Mouse (Mus musculus) lung, postnatal 36 days (tissue): Measurements from ENCODE around the gene Plekha4.
A peak's percentile ranks its signal among the peaks of the same experiment; 100 is the strongest.

ENCODE experiments used
- DNase-seq: peaks from one replicate; pipeline ENCODE4 v3.0.0; 2022; ENCODE audit warnings: mixed read lengths

Plekha4 gene

DNA sequence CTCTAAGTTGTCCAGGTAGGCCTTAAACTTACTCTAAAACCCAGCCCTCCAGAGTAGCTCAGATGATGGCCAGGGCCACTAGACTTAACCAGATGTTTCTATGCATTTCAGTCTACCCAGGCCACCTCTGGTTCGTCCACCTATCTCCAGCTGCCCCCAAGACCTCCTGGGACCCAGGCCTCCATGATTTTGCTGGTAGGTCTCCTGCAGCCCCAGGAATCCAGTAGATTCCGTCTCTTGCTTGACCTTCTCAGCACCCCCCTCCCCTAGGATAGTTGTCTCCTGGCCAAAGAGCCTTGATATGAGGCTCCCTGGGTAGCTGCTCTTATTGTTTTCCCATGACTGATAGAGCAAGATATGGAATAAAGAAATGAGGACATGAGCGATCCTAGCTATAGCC is 13.0 kb downstream of the Plekha4 start:
- no peak for DNase-seq

DNA sequence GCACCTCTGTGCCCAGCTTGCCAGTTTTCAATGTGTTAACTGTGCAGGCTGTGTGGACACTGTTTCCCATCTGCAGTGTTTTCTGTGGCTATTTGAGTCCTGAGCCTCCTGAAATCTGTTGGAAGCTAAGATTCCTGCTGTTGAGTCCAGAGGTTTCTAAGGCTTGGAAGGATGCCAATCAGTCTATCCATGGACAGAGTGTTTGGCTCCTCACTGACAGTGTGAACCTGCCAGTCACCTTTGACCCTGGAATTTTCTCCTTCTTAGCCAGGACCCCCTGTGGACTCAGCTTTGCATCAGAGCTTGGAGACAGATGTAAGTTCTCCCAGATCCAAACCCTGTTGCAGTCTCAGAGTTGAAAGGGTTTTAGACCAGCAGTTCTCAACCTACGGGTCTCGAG is 14.1 kb downstream of the Plekha4 start:
- no peak for DNase-seq

DNA sequence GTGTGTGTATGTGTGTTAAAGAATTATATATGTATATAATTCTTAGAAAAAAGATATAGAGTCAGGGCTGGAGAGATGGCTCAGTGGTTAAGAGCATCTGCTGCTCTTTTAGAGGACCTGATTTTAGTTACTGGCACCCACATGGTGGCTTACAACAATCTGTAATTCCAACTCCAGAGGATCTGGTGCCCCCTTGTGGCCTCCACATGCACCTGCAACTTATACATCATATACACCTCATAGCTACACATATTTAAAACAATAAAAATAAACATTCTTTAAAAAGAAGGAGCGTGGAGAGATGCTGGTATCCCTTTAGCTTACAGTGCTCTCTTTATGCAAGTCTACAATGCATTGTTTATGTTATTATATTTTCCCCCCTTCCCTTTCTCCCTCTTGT is 18.4 kb downstream of the Plekha4 start:
- DNase-seq: no peak

DNA sequence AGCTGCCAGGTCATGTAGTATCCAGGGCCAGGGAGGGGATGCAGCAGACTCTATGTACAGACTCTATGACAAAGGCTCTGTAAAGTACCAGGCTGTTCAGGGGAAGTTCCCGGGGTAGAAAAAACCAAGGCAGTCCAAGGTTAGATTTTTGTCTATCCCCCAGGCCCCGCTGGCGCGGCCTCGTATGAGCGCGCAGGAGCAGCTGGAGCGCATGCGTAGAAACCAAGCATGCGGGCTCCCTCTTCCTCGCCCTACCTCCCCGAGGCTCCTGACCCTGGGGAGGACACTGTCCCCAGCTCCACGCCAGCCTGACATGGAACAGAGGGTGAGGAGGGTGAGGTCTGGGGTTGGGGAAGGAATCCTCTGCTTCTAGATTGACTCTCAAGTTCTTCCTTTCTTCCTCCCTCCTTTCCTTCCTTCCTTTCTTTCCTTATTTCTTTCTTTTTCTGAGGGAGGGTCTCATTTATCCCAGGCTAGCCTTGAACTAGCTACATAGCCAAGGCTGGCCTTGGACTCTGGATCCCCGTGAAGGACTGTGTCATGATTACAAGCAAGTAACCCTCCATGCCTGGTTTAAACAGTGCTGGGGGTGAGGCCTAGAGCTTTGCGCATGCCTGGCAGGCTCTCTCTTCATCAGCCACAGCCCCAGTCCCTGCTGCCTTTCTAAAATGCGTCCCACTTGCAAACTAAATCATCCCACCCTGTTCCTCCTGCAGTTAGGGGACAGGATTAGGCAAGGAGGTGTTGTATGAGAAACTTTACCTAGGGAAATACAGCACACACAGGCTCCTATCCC is 23.7 kb downstream of the Plekha4 start:
- no peak for DNase-seq

DNA sequence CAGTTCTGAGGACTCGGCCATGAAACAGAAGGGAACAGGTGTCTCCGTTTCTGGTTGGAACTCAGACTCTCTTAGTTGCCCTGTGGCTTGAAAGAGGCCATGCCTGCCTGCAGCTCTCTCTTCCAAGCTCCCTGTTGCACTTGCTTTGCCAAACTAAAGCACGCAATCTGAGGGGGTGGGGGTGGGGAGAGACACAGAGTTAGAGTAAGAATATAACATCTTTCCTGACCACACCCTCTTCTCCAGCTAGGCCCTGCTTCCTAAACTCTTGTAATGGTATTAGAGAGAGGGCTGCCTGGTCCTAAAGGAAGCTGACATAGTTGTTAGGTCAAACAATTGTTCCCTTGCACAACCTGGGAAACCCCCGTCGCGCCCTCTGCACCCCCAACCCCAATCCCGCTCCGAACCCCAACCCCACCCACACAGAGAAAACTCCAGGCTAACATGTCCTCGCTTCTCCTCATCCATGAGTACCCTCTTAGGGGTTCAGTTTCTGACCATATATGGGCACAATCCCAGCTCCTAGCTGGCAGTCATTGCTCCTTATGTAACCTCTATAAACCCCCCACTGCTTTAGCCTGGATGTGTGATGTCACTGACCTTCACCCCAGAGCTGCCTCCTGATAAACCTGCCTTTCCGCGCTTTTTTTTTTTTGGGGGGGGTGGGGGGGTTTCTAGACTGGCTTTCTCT is 24.8 kb downstream of the Plekha4 start:
- no peak for DNase-seq

DNA sequence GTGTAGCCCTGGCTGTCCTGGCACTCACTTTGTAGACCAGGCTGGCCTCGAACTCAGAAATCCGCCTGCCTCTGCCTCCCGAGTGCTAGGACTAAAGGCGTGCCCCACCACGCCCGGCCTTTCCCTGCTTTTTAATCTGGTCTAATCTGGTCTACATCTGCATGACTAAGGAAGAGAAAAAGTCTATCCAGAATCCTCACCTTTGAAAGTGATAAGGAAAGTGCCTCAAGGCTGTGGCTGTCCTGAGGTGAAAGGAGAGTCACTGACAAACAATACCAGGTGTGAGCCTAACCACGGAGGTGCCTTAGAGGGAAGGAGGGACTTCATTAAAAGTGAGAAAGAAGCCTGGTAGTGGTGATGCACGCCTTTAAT is 25.4 kb downstream of the Plekha4 start:
- no peak for DNase-seq

DNA sequence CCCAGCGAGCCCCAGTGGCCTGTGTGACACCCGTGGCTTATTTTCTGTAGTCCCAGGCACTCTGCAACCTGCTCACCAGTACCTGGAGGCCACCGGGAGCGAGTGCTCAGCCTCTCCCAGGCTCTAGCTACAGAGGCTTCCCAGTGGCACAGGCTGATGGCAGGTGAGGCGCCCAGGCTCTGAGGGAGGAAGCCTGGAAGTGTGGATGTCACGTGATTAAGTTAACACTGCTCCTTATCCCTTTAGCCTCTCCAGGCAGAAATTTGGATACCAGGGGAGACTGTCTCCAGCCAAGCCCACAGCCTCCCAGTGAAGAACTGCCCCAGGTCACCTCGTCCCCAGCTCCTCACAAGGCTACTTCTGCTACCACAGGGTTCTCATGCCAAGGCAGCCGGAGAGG is 27.4 kb downstream of the Plekha4 start:
- no peak for DNase-seq

DNA sequence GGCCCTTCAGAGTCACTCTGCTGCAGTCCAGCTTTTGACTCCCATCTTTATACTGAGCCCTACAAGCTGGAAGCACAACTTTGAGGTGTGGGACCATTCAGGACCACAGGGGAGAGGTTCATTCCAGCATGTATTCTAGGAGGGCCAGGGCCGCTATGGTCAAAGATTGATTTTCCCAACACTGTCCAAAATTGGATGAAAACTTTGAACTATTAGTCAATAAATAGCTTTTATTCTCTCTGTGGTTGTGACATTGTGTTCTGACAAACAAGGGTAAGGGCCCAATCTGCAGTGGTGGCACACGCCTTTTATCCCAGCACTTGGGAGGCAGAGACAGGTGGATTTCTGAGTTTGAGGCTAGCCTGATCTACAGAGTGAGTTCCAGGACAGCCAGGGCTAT is 27.9 kb downstream of the Plekha4 start:
- no peak for DNase-seq

DNA sequence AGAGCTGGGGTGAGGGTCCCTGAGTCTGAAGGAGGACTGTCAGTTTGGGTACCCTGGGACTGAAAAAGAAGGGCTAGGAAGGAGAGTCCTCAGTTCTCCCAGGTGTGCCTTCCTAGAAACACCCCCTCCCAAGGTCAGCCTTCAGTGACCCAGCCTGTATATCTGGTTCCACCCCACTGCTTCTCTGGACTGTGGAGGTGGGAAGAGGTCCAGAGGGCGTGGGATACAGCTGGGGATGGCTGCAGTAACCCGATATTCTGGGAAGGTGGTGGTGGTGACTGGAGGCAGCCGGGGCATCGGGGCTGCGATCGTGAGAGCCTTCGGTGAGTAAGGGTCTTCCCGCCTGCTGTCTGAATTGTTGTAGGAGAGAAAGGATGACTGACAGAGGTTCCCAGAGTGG is 28.6 kb downstream of the Plekha4 start, which contains the start of gene Hsd17b14:
Hsd17b14 (plus strand) TSS at position 150 of the 400 bp plus-strand sequence.
- no peak for DNase-seq

DNA sequence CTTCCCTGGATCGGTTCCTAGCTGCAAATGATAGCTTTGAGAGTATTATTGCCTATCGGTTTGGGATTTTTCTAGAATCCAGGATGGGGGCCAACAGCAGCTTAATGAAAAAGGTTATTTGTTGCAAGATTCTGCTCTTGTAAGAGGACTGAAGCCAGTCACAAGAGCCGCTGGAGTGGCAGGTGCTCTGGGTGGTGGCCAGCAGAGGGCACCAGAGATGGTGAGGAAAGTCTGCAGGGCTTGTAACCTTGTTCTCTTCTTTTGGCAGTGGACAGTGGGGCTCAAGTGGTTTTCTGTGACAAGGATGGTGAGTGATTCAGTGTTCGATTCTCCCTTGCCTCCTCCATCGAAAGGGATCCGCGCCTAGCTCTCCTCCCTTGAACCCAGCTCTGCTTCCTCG is 29.7 kb downstream of the Plekha4 start:
- peak; percentile 91 for DNase-seq

DNA sequence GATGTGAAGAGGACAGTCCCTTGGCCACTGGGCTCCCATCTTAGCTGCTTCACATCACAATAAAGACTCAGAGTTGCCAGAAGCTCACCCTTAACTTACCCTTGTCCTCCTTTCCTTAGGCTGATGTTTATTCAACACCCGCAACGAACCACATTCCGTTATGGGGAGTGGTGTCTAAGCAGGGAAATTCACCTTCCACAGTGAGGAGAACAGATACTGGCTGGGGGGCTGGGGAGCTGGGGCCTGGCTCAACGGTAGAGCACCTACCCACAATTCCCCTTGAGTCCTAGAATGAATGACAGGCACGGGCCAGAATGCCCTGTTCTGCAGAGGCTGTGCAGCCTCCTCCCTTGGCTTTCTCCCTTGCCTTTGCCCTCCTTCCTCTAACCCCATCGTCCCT is 32.8 kb downstream of the Plekha4 start:
- DNase-seq: peak; percentile 52

DNA sequence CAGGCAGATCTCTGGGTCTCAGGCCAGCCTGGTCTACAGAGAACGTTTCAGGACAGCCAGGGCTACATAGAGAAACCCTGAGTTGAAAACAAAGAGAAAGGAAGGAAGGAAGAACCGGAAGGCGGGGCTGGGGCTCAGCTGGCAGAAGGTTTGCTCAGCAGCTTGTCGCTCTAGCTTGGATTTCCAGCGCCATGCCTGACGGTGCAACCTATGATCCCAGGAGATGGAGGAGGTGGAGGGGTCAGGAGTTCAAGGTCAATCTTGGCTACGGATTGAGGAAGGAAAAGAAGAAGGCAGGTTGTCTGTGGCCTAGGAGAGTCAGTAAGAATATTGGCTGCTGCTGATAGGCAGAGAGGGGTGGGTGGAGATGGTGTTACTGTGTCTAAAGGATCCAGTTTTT is 34.1 kb downstream of the Plekha4 start:
- DNase-seq: no peak

DNA sequence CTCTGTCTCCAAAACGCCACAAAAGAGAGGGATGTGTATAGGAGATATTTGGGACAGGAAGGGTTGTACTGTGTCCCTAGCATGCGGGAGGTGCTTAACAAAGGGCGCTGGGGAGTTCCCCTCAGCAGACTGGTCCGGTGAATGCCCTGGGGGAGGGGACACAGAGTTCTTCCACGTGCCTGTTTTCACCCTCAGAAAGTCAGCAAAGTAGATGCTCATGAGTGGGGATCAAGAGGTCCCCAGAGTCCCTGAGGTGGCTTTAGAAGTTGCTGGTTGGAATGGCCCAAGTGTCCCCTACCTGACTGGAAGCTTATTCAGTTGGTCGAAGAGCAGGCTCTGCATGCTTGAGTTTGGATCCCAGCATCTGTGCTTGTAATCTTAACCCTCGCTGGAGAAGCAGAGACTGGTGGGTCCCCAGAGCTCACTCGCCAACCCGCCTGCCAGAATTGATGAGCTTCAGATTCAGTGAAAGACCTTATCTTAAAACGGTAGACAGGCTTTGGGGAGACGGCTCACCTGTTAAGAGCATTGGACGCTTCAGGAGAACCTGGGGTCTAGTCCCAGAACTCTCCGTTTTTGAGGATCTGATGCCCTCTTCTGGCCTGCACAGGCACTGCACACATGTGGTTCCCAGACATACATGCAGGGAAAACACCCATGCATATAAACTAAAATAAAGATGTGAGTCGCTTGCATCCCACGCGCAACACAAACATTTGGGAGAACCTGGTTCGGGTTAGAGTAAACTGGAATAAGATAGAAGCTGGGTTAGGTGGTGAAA is 34.9 kb downstream of the Plekha4 start:
- peak; percentile 91 for DNase-seq

DNA sequence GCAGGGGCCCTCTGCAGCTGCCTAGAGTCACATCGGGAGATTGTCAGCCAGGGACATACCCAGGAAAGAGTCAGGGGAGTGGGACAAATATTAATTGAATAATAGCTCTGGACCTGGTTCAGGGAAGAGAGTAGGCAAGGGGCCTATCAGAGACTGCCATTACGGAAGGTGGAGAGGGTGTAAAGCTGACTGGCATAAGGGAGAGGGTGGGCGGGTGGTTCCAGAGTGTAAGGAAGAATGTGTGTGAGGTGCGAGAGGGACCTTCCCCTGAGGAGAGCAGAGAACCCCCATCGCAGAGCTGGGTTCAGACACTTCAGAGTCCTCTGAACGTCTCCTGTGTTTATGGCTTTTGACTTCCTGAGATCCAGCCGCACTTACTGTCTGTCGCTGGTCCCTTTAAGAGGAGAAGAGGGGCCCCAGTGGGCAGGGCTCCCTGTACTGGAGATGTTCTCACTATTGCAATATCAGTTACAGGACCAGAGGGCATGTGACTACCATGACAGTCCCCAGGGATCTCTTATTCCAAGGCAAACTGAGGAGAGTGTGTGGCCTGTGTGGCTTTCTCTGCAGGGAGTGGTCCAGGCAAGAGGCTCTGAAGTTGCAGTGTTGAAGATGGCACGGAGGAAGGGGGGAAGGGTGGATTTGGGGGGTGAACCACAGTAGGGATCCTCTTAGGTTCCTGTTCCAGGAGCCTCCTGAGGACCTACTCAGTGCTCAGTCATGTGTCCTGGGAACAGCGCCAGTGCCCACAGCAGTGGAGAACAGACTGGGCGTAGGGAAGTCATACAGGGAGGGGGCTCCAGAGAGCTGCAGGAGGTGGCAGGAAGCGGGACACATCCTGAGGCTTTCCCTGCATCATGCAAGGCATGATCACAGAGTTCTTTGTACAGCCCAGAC is 35.7 kb downstream of the Plekha4 start:
- DNase-seq: peak; percentile 36

DNA sequence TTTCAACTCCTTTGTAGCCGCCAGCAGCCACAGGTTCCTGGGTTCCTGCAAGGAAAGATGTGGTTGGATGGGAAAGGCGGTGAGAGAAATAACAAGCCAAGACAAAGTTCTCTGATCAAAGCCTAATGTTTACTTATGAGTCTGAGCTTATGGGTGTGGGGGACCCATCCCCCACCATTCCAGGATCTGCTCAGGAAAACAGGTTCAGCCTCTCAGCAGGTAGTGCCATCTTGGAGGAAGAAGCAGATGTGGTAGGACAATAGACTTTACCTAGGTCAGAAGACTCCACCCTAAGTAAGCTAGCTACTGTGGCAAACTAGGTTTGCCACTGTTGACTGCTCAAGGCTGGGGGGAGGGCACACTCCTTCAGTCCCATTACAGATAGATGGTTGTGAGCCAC is 38.7 kb downstream of the Plekha4 start:
- no peak for DNase-seq

DNA sequence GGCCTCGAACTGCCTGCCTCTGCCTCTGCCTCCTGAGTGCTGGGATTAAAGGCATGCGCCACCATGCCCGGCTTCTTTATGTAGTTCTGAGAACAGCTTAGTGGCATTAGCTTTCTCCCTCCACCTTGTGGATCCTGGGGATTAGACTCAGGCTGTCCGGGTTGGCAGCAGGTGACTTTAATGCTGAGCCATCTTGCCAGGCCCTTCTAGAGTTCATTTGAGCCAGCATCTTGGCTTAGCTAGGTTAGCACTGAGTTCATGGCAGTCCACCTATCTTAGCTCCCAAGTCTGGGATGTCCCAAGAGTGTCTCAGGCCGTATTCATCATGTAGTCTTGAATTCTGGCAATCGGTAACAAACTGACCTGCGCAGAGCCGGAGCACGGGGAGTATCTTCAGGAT is 39.3 kb downstream of the Plekha4 start:
- DNase-seq: no peak

DNA sequence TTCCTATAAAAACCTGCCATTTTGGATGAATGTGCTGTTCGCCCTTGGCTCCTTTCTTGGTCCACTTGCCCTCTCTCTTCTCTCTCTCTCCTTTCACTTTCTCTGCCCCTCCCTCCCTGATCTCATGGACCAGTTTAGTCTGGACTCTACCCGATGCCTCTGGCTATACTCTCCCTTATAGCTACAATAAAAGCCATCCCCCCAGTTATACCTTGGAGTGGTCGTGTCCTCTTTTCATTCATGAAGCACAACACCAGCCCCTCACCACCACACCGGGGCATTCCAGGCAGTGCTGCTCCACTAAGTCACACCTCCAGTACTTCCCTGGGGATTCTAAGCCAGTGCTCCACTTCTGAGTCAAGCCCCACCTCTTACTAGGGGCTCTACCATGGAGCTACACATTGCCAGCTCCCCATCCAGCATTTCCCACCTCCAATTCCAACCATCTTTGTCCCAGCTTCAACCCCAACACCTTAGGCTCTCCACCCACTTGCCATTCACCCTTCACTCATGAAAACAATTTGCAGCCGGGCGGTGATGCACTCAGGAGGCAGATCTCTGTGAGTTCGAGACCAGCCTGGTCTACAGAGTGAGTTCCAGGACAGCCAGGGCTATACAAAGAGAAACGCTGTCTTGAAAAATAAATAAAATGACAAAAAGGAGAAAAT is 41.1 kb downstream of the Plekha4 start:
- DNase-seq: no peak

DNA sequence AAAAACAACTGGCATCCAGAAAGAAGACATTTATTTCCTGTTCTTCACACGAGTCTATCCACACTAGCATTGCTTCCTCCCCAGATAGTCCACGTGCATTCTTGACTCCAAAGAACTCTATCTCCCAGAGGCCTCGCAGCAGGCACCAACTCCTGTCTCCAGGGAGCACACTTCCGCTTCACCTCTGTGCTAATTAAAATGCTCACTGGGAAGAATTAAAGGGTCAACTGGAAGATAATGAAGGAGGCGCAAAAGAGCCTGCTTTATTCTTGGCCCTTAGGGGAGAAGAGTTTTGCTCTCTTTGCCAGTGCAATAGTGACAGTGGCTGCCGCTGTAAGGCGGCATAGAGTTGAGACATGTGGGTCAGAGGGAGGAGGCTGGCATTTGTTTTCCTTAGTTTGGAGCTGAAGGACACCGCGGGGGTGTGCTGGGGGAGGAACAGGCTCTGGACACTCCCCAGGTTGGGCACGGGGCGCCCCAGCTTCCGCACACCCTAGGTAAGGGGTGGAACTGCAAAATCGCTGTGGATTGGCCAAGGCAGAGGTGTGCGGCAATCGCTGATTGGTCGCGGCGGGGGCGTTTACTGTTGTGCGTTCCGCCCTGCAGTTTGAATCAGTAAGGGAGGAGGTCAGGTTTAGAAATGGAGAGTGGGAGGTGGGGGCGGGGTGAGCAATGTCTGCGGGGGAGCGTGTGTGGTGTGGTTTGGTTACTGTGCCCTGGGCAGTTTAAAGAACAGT is 41.8 kb downstream of the Plekha4 start:
- DNase-seq: peak; percentile 98

DNA sequence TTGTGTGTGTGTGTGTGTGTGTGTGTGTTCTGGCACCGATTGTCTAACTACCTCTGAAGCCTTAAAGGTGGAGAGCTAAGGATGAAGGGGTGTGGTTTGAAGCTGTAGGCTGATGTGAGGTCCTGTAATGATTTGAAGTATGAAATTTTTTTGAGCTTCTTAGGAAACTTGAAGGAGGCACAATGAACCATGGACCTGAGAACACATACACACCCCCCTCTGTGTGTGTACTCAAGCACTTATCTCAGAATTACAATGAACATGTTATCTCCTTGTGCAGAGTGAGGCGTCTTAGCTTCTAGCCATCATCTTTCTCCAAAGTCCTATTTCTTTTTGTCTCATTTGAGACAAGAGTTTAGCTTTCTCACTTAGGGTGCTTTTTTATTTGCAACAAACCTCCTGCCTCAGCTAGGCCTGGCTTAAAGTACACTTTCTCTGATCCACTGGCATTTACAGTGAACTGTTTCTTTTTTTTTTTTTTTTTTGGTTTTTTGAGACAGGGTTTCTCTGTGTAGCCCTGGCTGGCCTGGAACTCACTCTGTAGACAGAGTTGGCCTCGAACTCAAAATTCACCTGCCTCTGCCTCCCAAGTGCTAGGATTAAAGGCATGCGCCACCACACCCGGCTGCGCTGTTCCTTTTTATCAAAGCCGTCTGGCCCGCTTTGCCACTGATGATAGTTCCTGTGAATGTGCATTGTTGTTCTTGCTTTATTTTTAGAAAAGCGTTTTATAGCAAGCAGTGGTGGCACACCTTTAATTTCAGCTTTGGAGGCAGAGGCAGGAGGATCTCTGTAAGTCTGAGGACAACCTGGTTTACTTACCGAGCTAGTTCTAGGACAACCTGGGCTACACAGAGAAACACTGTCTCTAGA is 42.7 kb downstream of the Plekha4 start:
- peak; percentile 25 for DNase-seq

DNA sequence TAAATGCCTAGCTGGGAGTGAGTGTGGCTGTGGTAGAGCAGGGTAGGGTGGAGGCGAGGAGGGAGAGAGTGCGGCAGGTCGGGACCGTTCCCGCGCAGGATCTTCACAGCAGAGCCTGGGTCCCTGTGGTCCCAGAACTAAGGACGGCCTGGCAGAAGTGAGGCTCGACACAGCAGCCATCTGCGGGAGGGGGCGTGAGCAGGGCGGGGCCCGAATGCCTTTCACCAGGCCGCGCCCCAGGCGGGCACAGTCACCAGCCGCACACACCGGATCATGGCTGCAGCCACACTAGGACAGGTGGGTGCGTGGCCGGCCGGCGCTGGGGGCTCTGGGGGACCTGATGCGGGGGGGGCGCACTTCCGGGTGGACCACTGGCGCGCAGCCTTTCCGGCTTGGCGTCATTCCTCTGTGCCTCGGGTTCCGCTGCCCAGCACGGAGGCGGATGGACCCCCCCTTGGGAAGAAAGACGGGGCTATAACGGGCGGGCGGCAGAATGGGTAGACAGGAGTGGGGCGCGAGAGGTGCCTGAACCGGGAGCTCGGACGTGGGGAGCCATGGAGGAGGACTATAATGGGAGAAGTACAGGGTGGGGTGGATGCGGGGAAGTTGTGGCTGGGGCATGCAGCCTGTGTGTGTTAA is 44.1 kb downstream of the Plekha4 start, which contains the start of gene Bcat2:
Bcat2 (plus strand) TSS at position 51 of the 639 bp plus-strand sequence.
- DNase-seq: peak; percentile 92
